Mouse (Mus musculus) liver, adult 2 months (tissue): ENCODE measurements around the gene Zfp523.

Experiments
- CTCF ChIP-seq: fragments of 200-500 bp; IDR thresholded peaks from 2 replicates; pipeline ENCODE4 v1.5.1; 2011; ENCODE audit warnings: low read depth, low read length, control low read depth
- POLR2A ChIP-seq: fragments of 200-500 bp; IDR thresholded peaks from 2 replicates; pipeline ENCODE4 v1.6.1; 2011; ENCODE audit warnings: low read length, control low read depth; ENCODE audit not compliant: insufficient read depth; ENCODE audit errors: extremely low read depth

GRCm38 (mm10) chr17:28205443-28205842 lies 28.5 kb downstream of the Zfp523 start:
- no peak for TF ChIP-seq POLR2A
- TF ChIP-seq CTCF = no peak
